Mouse (Mus musculus): Measurements from ENCODE around the gene Atl2.

GRCm38 (mm10) chr17:79911718-79912117 lies 15.8 kb upstream of the Atl2 start:
- no peak for TF ChIP-seq POLR2A (IDR thresholded peaks at IDR 0.05; ENCODE audit: control insufficient read depth, extremely low read depth, insufficient read depth, low read length, poor library complexity)
- no peak for TF ChIP-seq CTCF (IDR thresholded peaks at IDR 0.05; ENCODE audit: borderline replicate concordance, control insufficient read depth, extremely low read depth, insufficient read depth, low read length, poor library complexity)
